Mouse (Mus musculus) heart, postnatal 0 days (tissue): ENCODE data around the gene Atp5k. TPM values are rescaled to one million over a fixed set of nuclear protein-coding genes. Genes with fewer than 3 reads are reported as not detected.

ENCODE experiments used
- ATAC-seq: fragments of 200-750 bp; cut with Nextera tagmentation; 2 replicates; pipeline ENCODE4 v1.8.0; 2017; ENCODE audit warnings: low read depth, moderate number of reproducible peaks, moderate library complexity; ENCODE audit not compliant: insufficient read depth
- DNase-seq: peaks from one replicate; pipeline ENCODE4 v3.0.0-alpha.2; 2016; ENCODE audit warnings: low spot score
- H3K27ac ChIP-seq: fragments of 300-500 bp; sonication (generic); 2 replicates; pipeline ENCODE4 v1.5.1; 2014; ENCODE audit warnings: low read depth, mild to moderate bottlenecking
- H3K27me3 ChIP-seq: fragments of 300-500 bp; sonication (generic); 2 replicates; pipeline ENCODE4 v1.6.1; 2014; ENCODE audit warnings: low read length, mixed read lengths; ENCODE audit not compliant: control insufficient read depth, insufficient read depth
- H3K36me3 ChIP-seq: fragments of 300-500 bp; sonication (generic); replicated peaks from 2 replicates; pipeline ENCODE4 v1.6.1; 2014; ENCODE audit warnings: low read length, mixed read lengths; ENCODE audit not compliant: control insufficient read depth, insufficient read depth
- H3K4me1 ChIP-seq: fragments of 300-500 bp; sonication (generic); 2 replicates; pipeline ENCODE4 v1.6.1; 2014; ENCODE audit warnings: antibody characterized with exemption; ENCODE audit not compliant: control insufficient read depth, insufficient read depth
- H3K4me2 ChIP-seq: fragments of 300-500 bp; sonication (generic); 2 replicates; pipeline ENCODE4 v1.6.1; 2014; ENCODE audit warnings: low read depth, mild to moderate bottlenecking, low read length, moderate library complexity
- H3K4me3 ChIP-seq: fragments of 300-500 bp; sonication (generic); 2 replicates; pipeline ENCODE4 v1.5.1; 2014; ENCODE audit warnings: low read depth, low read length
- H3K9ac ChIP-seq: fragments of 300-500 bp; sonication (generic); replicated peaks from 2 replicates; pipeline ENCODE4 v1.6.1; 2014; ENCODE audit warnings: low read depth, low read length, mixed read lengths
- H3K9me3 ChIP-seq: fragments of 300-500 bp; sonication (generic); replicated peaks from 2 replicates; pipeline ENCODE4 v1.6.1; 2016; ENCODE audit warnings: low read length; ENCODE audit not compliant: control insufficient read depth
- CTCF ChIP-seq: IDR thresholded peaks from 2 replicates; pipeline ENCODE4 v1.5.1; 2016; ENCODE audit warnings: antibody characterized with exemption, control low read depth, low read depth
- EP300 ChIP-seq: IDR thresholded peaks from 2 replicates; pipeline ENCODE4 v1.6.1; 2016; ENCODE audit warnings: antibody characterized with exemption, low read depth
- WGBS: fragments of 180-500 bp; shearing (Covaris S2); extraction: QIAGEN DNeasy Blood & Tissue Kit; methylation state at CpG from one replicate; pipeline ENCODE4 v1.1.7; 2014; 5-methylcytosine and 5-hydroxymethylcytosine counted together
- polyA plus RNA-seq: library from polyadenylated mRNA; unstranded; fragments of >200 nt; fragmentation: Nextera tagmentation; extraction: Ambion mirVana; gene quantifications from 2 replicates; pipeline ENCODE4 v1.2.1, GENCODE M21; 2015
- total RNA-seq: library from RNA; depleted of rRNA; stranded (reverse); fragments of >200 nt; gene quantifications from 2 replicates; pipeline ENCODE4 v1.2.3, GENCODE M21; 2014; ENCODE audit warnings: low replicate concordance; rRNA removed

Atp5k gene
- total and polyA plus RNA-seq, 2 experiments from 2014 or later = 139 to 1,920 TPM

GRCm38 (mm10) chr5:108403453-108403852, 30.8 kb downstream of the Atp5k start:
- TF ChIP-seq CTCF (no peak), EP300 (no peak)
- Histone ChIP-seq H3K36me3 (no peaks in the 10 kb centered on the region), H3K27me3 (no peaks in the 10 kb centered on the region), H3K9ac (no peak overlapping the region), H3K4me3 (no peak overlapping the region), H3K4me1 (no peaks in the 10 kb centered on the region), H3K4me2 (no peak overlapping the region), H3K27ac (no peak overlapping the region), H3K9me3 (0 out of 2 replicates have a peak, but pooled peaks cover 2% of the 10 kb centered on the region)
- no peak for ATAC-seq
- WGBS = 55% methylated on average over 4 of the region's 4 CpGs
- DNase-seq = no peak

GRCm38 (mm10) chr5:108389744-108390143, 44.5 kb downstream of the Atp5k start:
- Histone ChIP-seq H3K27ac (no peak overlapping the region), H3K4me3 (no peak overlapping the region), H3K9ac (no peak overlapping the region), H3K27me3 (no peaks in the 10 kb centered on the region), H3K9me3 (no peaks in the 10 kb centered on the region), H3K36me3 (no peaks in the 10 kb centered on the region), H3K4me1 (no peaks in the 10 kb centered on the region), H3K4me2 (no peak overlapping the region)
- no peak for TF ChIP-seq CTCF
- TF ChIP-seq EP300 = no peak
- DNase-seq (no peak), ATAC-seq (no peak)
- 65% methylated on average over 3 of the region's 3 CpGs for WGBS

- ATAC-seq = no peak
- H3K36me3 ChIP-seq = no peaks in the 10 kb centered on the region
- H3K9me3 ChIP-seq = no peaks in the 10 kb centered on the region
- H3K4me2 ChIP-seq = no peak within 1 kb of the TSS
- 62% methylated on average over 7 of the region's 7 CpGs for WGBS
- H3K4me3 ChIP-seq = no peak within 1 kb of the TSS
- H3K4me1 ChIP-seq = no peaks in the 10 kb centered on the region
- no peak within 1 kb of the TSS for H3K27ac ChIP-seq
- TF ChIP-seq CTCF (no peak), EP300 (no peak)
- DNase-seq = no peak
- no peaks in the 10 kb centered on the region for H3K27me3 ChIP-seq
- no peak within 1 kb of the TSS for H3K9ac ChIP-seq
These were observed 46.0 kb downstream of the Atp5k start, which contains the start of gene Pde6b for GRCm38 (mm10) chr5:108388201-108388600. Gene Pde6b, plus strand, starts transcription at chr5:108388391.

DNA sequence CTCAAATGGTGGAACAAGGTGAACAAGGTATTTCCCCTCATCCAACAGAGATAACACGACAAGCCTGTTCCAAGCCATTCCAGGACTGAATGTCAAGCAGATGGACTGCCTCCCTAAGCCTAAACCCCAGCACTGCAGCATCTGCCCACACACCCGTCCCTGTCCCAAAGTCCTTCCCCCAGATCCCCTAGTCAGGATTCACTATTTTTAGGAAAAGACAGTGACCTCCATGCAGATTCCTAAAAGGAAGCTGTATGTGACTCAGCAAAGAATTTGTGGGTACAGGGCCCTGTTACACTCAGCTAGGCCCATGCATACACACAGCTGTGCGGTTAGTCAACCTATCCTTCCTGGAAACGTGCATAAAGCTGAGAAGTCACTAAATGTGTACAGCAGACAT, 47.8 kb downstream of the Atp5k start:
- Histone ChIP-seq H3K4me1 (no peaks in the 10 kb centered on the region), H3K27ac (no peak overlapping the region), H3K9ac (no peak overlapping the region), H3K9me3 (no peaks in the 10 kb centered on the region), H3K27me3 (no peaks in the 10 kb centered on the region), H3K36me3 (no peaks in the 10 kb centered on the region), H3K4me2 (no peak overlapping the region), H3K4me3 (no peak overlapping the region)
- TF ChIP-seq EP300 (no peak), CTCF (no peak)
- no peak for DNase-seq
- no peak for ATAC-seq
- WGBS = 54% methylated on average over 4 of the region's 4 CpGs

- no peak overlapping the region for H3K4me3 ChIP-seq
- H3K27ac ChIP-seq = no peak overlapping the region
- DNase-seq (no peak), ATAC-seq (no peak)
- no peaks in the 10 kb centered on the region for H3K36me3 ChIP-seq
- WGBS = 64% methylated on average over 2 of the region's 2 CpGs
- no peak overlapping the region for H3K4me2 ChIP-seq
- no peaks in the 10 kb centered on the region for H3K27me3 ChIP-seq
- TF ChIP-seq EP300 = no peak
- TF ChIP-seq CTCF = no peak
- H3K9ac ChIP-seq = no peak overlapping the region
- H3K4me1 ChIP-seq = no peaks in the 10 kb centered on the region
- H3K9me3 ChIP-seq = no peaks in the 10 kb centered on the region
These were observed 48.6 kb downstream of the Atp5k start for GRCm38 (mm10) chr5:108385632-108386031.

Other genes starting within 250 kb of the Atp5k start
- 22.6 and 24.4 TPM in 2 replicates for gene Dr1, start 165.6 kb downstream of the Atp5k start, total RNA-seq
- gene Dr1, start 165.6 kb downstream of the Atp5k start, polyA plus RNA-seq = 20.6 and 21.8 TPM in 2 replicates
- gene Pigg, start 121.8 kb downstream of the Atp5k start, total RNA-seq = 6.5 and 8.8 TPM in 2 replicates
- gene Pigg, start 121.8 kb downstream of the Atp5k start, polyA plus RNA-seq = 4.4 and 4.6 TPM in 2 replicates
- gene Gm42517, start 66.5 kb downstream of the Atp5k start, total RNA-seq = not detected in 2 replicates
- gene Gm42517, start 66.5 kb downstream of the Atp5k start, polyA plus RNA-seq = not detected in 2 replicates
- not detected in 2 replicates for gene Pde6b, start 46.1 kb downstream of the Atp5k start, total RNA-seq
- gene Pde6b, start 46.1 kb downstream of the Atp5k start, polyA plus RNA-seq = 0.15 TPM in 1 of 2 replicates, not detected in the other
- 0.19 and 1.2 TPM in 2 replicates for gene Mfsd7a, start 14.4 kb upstream of the Atp5k start, total RNA-seq
- 0.20 and 0.29 TPM in 2 replicates for gene Mfsd7a, start 14.4 kb upstream of the Atp5k start, polyA plus RNA-seq
- gene Pcgf3, start 26.8 kb upstream of the Atp5k start, total RNA-seq = 18.7 and 31.7 TPM in 2 replicates
- gene Pcgf3, start 26.8 kb upstream of the Atp5k start, polyA plus RNA-seq = 11.0 and 13.9 TPM in 2 replicates
- 0.04 and 0.12 TPM in 2 replicates for gene Cplx1, start 115.6 kb upstream of the Atp5k start, total RNA-seq
- gene Cplx1, start 115.6 kb upstream of the Atp5k start, polyA plus RNA-seq = 0.33 and 0.34 TPM in 2 replicates
- 29.4 and 48.9 TPM in 2 replicates for gene Gak, start 195.3 kb upstream of the Atp5k start, total RNA-seq
- gene Gak, start 195.3 kb upstream of the Atp5k start, polyA plus RNA-seq = 13.4 and 15.0 TPM in 2 replicates
- 16.3 and 24.5 TPM in 2 replicates for gene Tmem175, start 195.3 kb upstream of the Atp5k start, total RNA-seq
- 12.3 and 14.5 TPM in 2 replicates for gene Tmem175, start 195.3 kb upstream of the Atp5k start, polyA plus RNA-seq
- 8.9 and 25.6 TPM in 2 replicates for gene Idua, start 225.9 kb upstream of the Atp5k start, total RNA-seq
- 9.0 and 9.6 TPM in 2 replicates for gene Idua, start 225.9 kb upstream of the Atp5k start, polyA plus RNA-seq
- gene Dgkq, start 235.2 kb upstream of the Atp5k start, total RNA-seq = 11.9 and 34.7 TPM in 2 replicates
- 2.9 and 3.0 TPM in 2 replicates for gene Dgkq, start 235.2 kb upstream of the Atp5k start, polyA plus RNA-seq
- 0.08 TPM in 1 of 2 replicates, not detected in the other for gene Slc26a1, start 241.1 kb upstream of the Atp5k start, total RNA-seq
- gene Slc26a1, start 241.1 kb upstream of the Atp5k start, polyA plus RNA-seq = 0.11 and 0.23 TPM in 2 replicates